Mouse (Mus musculus) spleen, postnatal 14 days (tissue): ENCODE results near the gene Ptpn22.

Source experiments
- DNase-seq, 2 experiments: peaks; one replicate each; pipeline ENCODE4 v3.0.0; 2021 to 2022; ENCODE audit warnings: low spot score in 2 of 2

Gene Ptpn22

DNA sequence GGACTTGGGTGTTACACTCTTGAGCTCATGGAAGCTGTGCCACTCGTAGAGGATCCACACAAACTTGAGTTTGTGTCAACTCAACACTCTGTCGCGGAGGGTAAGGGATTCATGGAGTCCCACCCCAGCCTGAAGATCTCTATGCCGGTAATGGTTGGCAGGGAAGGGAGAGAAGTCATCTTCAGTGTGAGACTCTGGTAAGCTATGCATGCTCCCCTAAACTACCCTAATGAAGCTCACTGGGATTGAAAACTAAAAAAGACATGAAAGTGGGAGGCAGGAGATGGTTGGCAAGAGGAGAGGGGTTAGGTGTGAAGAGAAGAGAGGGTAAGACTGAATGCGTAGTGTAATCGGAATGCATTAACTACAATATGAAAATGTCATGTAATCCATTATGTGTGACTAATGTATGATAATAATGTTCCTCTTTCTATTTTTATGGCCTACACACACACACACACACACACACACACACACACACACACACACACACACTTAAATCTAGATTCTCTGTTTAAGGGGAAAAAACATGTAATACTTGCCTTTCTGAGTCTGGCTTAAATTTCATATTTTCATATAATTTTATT lies 1.5 kb upstream of the Ptpn22 start:
- no peak for DNase-seq

DNA sequence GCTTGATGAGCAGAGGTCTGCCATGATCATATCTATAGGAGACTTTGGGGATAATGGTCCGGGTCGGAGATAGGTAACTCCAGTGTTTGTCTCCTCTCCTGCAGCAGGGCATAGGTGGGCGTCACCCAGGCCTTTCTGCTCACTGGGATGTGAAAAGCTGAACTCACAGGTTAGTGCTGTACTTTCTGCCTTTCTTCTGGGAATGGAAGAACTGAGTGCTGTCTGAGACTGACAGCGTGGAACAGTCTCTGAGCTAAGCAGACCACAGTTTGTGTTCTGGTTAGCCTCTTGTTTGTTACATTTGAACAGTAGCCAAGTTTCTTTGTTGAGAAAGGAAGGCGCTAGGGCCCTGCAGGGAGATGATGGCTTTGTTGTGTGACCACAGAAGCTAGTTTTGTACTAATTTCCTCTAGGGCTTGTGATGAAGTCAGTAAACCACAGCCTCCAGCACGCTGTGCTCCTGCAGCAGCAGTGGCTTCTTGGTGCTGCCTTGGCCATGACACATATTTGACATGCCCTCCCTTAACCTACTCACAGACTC lies 326 bp downstream of the Ptpn22 start:
- peak; percentile 24 to 37 for DNase-seq

DNA sequence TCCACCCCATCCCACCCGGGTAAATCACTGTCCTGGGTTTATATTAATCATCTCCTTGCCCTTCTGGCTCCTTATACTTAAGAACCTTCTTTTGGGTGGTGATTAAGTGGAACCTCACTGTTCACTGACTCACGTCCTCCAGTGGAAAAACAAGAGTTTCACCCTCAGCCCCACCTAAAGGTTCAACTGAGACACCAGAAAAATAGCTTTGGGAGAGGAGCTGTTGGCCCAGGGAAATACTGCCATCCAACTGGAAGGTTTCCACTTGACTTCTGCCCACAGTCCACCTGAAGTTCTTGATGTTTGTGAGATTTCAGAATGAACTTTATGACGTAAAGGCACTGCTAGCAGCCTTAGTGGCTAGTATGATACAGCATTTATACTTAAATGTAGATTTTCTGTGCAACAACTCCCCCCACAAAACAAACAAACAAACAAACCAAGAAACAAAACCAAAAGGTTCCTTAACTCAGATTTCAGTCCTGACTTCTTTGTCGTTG lies 3.2 kb downstream of the Ptpn22 start:
- no peak for DNase-seq

DNA sequence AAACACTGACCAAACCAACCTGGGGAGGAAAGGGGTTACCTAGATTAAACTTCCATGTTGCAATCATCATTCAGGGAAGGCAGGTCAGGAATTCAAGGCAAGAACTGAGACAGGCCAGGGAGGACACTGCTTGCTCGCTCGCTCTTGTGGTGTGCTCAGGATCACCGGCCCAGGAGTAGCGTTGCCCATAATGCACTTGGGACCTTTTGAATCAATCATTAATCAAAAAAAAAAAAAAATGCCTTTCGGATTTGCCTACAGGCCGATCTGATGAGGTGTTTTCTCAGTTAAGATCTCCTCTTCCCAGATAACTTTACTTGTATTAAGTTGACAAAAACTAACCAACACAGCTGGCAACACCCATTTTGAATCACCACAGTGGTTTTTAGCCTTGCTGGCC lies 4.6 kb downstream of the Ptpn22 start:
- DNase-seq, result no peak

DNA sequence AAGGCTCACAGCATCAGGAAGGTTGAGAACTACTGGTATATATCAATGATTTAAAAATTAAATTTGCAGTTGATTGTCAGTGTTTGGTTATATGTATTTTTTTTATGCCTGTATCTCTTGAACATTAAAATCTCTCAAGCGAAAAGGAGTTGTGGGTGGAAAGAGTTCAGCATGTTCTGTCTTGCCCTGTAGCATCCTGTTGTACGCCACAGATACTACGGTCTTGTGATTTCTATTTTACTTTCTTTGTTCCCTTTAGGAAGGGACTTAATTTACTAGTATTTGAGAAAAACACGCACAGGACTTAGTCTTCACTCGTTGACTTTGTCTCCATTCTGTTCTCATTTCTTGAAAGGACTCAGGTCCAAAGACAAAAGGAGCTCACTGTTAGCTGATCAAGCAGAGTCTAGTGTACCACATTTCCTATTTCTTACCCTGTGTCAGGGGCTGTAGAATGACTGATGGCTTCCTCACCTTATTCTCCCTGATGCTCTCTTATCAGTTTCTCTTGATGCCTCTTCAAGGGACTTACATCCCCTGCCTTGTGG lies 7.9 kb downstream of the Ptpn22 start:
- DNase-seq, result no peak

DNA sequence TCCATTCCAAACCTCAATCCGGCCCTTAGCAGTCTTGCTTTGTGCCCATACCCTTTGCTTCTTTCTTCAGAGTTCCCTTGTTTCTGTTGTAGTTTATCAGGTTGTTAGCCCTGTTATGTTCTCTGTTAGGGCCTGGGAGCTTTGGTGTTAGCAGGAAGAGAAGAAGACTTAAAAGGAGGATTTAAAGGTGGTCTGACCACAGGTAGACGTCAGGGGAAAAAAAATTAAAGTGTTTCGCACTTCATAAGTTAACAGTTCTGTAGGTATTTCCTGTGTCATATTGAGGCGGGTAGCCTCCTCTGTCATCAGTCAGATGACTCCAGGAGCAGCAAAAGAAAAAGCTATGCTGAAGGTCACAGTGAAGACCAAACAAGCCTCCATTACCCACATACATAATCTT lies 8.4 kb downstream of the Ptpn22 start:
- no peak for DNase-seq

DNA sequence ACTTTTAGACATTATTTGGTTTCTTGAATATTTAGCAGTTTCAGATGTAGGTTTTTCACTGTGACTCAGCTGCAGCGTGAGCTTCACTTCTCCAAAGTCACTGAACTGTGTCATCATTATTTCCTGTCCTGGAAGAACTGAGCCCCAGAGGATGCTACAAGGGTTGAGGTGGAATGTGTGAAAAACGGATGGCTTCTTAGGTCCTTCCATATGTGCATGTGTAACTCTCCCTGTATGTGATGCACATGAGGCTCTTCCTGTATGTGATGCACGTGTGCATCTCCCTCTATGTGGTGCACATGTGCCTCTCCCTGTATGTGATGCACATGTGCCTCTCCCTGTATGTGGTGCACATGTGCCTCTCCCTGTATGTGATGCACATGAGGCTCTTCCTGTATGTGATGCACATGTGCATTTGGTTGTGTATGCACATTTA lies 13.1 kb downstream of the Ptpn22 start:
- DNase-seq, result no peak

DNA sequence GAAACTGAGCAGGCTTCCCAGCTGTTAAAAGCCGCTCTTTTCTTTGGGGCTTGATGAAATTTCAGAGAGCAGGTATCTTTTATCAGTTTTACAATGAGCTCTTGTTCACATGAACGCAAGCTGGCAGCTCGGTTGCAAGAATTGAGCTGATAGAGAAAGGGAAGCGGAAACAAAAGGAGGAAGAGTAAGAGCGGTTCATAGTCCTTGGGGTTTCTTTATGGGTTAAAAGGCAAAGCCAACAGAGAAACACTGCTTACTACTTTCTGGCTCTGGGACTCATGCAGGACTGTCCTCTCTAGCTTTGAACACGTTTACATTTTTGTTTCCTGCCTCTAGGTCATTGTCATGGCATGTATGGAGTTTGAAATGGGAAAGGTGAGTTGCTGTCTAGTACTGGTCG lies 14.7 kb downstream of the Ptpn22 start:
- no peak for DNase-seq

DNA sequence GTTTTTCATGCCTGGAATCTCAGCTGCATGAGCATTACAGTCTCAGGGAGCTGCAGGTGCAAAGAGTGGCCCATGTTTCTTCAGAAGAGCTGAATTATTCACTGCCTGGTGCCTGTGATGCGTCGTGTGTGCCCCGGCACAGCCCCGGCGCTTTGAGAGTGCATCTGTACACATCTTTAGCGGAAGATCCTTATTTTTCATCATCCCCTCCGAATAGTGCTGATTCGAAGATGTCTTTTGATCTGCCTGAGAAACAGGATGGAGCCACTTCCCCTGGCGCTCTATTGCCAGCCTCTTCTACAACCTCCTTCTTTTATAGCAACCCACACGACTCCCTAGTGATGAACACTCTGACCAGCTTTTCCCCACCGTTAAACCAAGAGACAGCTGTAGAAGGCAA lies 26.4 kb downstream of the Ptpn22 start:
- no peak for DNase-seq

DNA sequence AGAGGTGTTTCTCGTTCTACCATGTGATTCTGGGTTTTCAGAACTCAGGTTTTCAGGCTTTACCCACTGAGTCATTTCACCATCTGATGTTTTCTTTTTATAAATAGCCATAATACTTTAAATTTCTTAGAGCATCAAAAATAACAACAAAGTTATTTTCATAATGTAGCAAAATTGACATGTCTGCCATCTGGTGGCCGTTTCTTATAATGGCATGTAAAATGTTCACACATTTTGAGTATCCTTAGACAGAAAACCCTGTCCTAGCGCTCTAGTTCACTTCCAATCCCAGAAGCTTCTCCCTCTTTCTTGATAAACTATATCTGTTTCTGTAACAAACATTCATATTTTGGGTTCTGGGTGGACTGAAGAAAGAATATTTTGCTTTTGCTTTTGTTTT lies 28.0 kb downstream of the Ptpn22 start:
- peak in 1 of 2 experiments; percentile 49 for DNase-seq

DNA sequence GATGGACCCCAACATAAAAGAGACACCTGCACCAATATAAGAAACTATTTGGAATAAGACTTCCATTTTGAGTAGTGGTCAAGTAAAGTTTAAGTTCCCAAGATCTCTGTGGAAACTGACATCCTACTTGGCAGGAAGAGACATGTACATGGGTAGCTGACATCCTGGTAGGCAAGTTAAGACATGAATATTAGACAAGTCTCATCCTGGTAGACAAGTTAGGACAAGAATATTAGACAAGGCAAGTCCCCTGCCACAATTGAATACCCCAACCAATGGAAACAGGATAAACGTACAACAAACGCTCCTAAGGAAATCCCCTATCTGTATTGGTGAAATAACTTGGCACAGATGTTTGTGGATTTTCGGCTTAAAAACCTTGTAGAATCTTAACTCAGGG lies 33.8 kb downstream of the Ptpn22 start:
- no peak for DNase-seq

DNA sequence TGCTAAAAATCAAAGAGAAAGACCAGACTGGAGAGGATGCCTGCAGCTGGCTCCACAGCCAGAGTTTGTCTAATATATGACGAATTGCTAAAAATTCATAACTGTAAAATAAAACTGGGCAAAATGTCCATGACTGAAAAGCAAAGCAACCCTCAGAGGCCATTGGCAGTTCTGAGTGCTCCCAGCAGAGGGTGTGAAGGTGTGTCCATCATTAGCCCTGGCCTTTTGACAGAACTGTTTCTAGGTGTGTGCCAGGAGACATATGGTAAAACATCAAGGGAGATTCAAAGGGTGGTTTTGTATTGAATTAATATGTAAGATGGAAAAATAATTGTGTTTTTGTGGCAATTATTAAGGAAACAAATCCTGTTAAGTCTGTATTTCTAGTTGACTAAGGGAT lies 45.1 kb downstream of the Ptpn22 start:
- peak; percentile 37 to 60 for DNase-seq

DNA sequence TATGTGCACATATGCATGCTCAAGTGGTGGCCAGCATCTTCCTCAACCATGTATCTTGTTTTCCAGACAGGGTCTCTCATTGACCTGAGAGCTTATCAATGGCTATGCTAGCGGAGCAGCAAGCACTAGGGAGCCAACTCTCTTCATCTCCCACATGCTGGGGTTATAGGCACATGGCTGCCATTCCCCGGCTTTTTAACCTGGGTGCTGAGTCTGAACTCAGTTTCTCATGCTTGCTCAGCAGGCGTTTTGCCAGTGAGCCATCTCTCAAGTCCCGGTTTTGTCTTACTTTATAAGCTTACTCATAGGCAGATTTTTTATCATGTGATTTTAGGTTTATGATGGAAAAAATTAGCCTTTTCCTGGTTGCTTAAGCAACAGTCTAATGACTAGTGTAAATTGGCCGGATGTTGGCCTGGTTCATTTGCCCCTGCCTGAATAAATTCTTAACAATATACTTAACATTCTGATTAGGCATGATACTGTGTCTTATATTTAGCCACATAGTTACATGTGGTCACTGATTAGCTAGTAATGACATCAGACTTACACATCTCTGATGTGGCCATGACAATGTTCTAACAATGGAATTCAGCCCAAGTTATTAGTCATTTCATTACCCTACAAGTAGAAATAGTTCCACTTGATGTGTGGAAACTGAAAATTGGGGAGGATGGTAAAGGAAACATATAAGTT lies 47.9 kb downstream of the Ptpn22 start:
- DNase-seq, result no peak

DNA sequence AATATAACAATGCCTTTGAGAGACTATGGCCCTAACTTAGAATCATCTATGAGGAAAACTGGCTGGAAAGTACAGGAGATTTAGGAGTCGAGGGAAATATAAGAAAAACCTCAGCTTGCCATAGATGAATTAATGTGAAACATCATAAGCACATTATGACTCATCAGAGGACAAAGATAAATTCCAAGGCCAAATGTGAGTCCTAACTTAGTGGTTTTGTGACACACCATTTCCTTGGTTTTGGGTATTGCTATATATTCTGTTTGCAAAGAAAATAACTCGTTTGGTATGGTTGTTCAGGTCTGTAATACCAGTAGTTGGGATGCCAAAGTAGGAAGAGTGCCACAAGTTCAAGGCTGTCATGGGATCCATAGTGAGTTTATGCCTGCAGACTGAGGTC lies 49.2 kb downstream of the Ptpn22 start:
- no peak for DNase-seq

DNA sequence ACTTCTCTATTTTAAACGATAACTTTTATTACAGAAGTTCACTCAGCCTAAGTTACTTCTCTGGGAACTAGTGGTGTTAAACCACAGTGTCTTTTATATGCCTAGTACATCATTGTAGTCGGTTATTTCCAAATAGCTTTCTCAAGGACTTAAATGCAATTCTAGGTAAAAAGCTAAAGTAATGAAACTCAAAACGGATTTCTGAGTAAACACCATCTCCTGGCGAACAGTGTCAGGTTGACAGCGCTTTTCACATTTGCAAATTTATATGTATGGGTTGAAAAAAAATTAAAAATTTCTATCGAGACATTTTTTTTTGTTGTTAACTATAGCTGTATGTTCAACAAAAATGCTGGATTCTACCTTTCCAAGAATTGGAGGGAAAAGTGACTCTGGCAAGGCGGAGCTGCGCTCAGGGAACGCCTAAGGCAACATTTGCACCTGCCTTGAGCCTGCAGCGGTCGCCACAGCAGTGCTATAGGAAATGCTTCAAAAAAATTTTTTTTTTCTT lies 53.9 kb downstream of the Ptpn22 start:
- DNase-seq, result peak in 1 of 2 experiments; percentile 22

DNA sequence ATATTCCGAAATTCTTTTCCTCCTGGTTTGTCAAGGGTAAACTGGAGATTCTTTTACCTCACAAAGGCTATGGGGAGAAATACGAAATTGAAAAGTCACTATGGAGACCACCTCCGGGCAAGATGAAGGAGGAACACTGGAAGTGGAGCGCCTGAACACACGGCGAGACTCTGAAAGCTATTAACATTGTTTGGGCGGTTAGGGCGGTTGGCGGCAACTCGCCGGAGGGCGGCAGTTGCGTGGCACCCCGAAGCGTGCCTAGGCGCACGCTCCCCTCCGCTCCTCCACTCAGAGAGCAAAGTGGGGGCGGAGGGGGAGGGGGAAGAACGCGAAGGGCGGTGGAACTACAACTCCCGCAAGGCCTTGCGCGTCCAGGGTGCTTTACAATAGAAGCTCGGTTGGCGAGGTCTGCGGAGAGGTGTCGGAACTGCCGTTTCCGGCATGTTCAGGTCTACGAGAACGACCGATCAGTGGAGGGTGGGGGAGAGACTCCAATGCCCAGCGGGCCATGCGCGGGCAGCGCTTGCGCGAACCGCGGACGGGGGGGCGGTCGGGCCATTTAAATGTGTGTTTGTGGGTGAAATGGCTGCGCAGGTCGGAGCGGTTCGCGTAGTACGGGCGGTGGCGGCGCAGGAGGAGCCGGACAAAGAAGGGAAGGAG lies 54.5 kb downstream of the Ptpn22 start, which contains the start of gene Rsbn1:
Gene Rsbn1, plus strand, starts transcription at position 111 of the 660 bp plus-strand sequence.
- peak; percentile 85 to 88 for DNase-seq

DNA sequence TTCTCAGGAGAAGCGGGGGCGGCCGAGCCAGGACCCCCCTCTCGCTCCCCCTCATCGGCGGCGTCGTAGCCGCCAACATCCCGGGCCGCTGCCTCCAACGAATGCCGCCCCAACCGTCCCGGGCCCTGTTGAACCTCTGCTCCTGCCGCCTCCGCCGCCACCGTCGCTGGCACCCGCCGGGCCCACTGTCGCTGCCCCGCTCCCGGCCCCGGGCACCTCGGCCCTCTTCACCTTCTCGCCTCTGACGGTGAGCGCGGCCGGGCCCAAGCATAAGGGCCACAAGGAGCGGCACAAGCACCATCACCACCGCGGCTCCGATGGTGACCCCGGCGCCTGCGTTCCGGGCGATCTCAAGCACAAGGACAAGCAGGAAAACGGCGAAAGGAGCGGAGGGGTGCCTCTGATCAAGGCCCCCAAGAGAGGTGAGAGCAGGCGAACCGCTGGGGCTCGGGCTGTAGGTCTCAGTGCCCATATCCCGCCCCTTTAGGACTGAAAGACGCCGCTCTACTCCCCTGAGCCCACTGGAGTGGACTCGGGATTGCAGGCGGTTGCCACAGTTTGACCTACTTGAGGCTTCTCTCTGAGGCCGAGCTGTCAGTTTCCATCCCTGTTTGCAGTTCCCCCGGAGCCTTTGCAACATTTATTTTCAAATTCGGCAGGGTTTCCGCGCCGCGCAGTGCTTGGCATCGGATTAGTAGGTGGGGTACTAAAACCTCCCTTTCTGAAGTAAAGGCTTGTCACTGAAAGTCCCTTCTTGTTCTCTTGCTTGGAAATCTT lies 55.3 kb downstream of the Ptpn22 start:
- peak in 1 of 2 experiments; percentile 35 for DNase-seq

DNA sequence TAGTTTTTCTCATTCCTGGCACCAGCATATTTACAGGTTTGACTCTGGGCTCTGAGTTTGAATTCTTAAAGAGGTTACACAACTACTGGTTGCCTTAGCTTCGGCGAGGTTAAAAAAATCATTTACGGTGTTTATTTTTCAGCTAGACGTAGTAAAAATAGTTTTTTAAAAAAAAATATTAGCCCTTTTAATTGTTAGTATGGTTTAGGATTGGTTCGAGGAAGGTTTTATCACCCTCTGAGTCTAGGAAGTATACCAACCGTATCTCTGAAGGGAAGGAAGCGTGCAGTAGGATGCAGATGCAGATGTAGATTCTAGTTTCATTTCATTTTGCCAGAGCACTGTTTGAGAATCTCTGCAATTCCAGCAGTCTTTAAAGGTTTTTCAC lies 55.9 kb downstream of the Ptpn22 start:
- DNase-seq, result no peak

DNA sequence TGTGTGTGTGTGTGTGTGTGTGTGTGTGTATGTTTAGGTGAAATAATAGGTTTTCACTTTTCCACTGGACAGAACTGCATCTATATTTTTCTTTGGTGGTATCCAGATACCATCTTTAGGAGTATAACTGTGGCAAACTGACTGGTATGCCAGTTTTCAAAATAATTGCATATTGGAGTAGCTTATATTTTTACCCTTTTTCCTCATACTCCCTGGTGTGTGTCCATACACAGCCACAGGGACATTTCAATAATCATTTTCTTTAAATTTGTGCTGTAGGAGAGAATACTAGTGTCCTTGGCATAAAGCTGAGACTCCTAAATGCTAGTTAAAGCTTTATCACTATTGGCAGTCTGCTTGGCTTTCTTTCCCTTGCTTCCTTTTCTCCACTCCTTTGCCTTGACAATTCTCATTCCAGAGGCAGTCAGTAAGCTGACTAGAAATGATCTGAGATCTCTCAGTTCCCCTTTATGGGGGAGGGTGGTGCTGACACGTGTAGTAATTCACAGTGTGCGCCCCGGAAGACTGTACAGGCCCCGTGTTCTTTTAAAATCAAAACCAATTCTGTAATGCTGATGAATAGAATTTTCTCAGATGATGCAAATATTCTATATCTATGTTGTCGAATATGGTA lies 56.7 kb downstream of the Ptpn22 start:
- DNase-seq, result no peak

DNA sequence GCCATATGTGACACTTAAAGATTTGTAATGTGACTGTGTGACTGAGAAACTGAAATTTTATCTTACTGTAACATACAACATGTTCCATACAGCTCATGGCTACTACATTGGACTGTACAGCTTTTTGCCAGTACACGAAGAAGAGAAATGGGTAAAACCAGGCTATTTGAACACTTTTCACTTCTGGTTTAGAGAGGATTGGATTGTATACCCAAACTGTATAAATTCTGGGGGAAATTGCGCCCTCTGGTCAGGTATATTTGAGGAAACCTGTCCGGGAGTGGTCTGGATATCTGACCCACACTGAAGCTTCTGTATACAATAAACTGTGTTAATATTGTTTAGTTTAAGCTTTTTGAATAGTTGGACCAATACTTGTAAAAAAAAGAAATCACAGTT lies 57.2 kb downstream of the Ptpn22 start:
- no peak for DNase-seq

DNA sequence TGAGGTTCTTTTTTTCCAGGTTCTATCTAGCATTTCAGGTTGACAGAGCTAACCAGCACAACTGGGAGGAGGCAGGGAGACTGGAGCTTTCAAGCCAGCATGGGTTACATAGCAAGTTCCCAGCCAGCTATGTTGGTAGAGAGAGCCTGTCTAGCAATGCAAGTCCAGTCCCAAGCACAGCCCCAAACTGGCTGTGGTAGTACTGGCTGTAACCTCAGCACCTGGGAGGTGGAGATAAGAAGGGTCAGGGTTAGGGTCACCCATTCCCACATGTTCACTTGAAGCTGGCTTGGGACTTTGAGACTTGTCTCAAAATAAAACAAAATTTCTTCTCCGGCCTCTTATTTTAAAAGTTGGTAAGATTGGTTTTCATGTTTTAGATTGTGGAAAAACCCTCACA lies 60.5 kb downstream of the Ptpn22 start:
- DNase-seq, result no peak
